Mouse (Mus musculus): Measurements from ENCODE around the gene Qk. TPM values are rescaled to one million over a fixed set of nuclear protein-coding genes. Genes with fewer than 3 reads are reported as not detected.

The Qk gene
- total RNA-seq, 1 experiment from 2014 or later: 80.2 TPM

DNA sequence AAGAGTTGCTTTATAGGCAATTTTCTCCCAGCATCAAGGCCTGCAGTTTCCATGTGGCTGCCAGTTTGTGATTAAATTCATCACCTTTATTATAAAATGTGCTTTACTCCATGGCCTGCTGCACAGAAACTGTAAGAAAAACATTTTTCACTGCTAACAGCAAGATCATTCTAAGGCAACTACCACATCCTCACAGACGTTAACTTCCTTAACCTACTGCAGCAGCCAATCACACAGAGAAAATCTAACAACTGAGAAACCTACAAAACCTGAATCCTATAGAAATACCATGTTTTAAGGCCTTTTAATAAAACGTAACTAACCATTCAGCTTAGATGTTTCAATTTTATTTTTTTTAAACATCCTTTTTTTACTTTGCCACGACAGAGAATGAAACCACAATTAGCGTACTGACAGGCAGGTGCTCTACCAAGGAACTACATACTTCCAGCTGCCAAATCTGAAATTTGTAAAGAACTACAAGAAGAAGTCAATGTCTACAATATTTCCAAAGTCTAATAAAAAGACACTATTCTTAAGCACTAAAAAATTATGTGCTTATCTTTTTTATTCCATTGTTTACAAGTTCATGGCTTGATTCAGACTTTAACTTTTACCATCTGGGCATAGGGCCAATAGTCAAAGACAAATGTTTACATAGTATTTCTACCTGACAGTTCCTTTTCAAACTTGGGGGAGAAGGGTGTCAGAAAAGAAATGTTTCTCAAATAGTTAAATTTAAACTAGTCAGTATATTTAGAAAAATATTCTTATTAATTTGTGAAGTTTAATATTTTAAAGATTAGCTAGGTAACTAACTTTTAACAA lies 18.5 kb downstream of the Qk start:
- ATAC-seq (replicated peaks in 1 of 2; ENCODE audit: insufficient read depth in 1 of 2, low FRiP score in 2 of 2, low TSS enrichment in 1 of 2, low read depth in 1 of 2, poor library complexity in 2 of 2, severe bottlenecking in 2 of 2): peak; percentile 45 to 53; a peak in 3 of 4 replicates

DNA sequence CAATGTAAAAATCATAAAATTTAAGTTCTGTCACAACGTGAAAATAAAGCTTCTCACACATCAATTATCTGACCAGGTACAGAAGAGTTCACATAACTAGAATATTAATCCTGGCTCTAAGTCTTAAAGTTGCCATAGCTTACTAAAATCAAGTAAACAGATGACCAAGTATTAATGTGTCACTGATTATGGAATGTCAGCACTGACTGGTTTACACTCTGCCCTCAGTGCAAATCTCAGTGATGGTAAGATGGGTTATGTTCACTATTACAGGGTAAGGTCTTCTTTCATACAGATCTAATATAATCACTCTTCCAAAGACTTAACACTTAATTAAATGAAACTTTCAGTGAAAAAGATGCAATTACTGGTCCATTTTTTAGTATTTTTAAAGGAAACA lies 20.3 kb downstream of the Qk start:
- no peak for ATAC-seq (replicated peaks in 1 of 2; ENCODE audit: insufficient read depth in 1 of 2, low FRiP score in 2 of 2, low TSS enrichment in 1 of 2, low read depth in 1 of 2, poor library complexity in 2 of 2, severe bottlenecking in 2 of 2)

DNA sequence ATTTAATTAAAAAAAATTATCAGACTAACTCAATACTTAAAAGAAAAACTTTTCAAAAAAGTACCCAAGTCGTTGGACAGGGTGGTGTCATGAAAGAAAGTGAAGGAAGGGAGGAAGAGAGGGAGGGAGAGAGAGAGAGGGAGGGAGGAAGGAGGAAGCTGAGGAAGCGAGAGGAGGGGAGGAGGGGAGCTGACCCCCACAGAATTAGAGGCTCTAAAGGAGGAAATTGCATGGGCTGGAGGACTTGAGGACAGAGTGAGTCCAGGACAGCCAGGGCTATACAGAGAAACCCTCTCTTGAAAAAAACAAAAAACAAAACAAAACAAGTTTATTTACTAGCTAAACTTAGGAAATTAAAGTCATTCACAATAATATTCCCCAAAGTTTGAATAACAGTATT lies 27.1 kb downstream of the Qk start:
- ATAC-seq (replicated peaks in 1 of 2; ENCODE audit: insufficient read depth in 1 of 2, low FRiP score in 2 of 2, low TSS enrichment in 1 of 2, low read depth in 1 of 2, poor library complexity in 2 of 2, severe bottlenecking in 2 of 2): no peak

DNA sequence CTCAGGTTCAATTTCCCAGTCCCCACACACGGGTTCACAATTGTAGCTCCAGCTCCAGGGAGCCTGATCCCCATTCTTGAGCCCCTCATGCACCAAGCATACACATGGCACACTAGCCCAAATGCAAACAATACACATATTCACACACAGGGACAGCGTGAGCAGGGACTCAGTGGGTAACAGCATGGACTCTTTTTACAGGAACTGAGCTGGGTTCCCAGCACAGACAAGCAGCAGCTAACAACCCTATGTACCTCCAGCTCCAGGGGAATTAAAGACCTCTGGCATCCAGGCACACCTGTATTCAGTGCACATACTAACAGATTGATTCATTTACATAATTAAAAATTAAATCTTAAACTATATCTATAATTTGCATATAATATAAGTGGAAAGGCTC lies 34.9 kb downstream of the Qk start:
- ATAC-seq (replicated peaks in 1 of 2; ENCODE audit: insufficient read depth in 1 of 2, low FRiP score in 2 of 2, low TSS enrichment in 1 of 2, low read depth in 1 of 2, poor library complexity in 2 of 2, severe bottlenecking in 2 of 2): no peak

DNA sequence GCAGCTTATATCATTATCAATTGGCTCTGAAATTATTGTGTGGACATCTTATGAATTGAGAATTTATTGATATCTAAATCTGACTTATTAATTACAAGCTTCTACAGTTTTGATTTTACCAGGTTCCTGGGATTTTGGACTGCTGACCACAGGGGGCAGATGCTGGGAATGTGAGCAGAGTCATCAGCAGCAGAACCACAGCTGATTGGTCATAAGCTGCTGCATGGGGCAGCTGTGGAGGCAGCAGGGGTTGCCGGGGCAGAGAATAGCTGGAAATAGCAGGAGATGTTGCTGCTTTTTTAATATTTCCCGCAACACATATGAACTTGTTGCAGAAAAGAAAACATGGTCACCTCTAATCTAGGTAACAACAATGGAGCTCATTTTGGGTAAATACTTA lies 40.1 kb downstream of the Qk start:
- ATAC-seq (replicated peaks in 1 of 2; ENCODE audit: insufficient read depth in 1 of 2, low FRiP score in 2 of 2, low TSS enrichment in 1 of 2, low read depth in 1 of 2, poor library complexity in 2 of 2, severe bottlenecking in 2 of 2): no peak

DNA sequence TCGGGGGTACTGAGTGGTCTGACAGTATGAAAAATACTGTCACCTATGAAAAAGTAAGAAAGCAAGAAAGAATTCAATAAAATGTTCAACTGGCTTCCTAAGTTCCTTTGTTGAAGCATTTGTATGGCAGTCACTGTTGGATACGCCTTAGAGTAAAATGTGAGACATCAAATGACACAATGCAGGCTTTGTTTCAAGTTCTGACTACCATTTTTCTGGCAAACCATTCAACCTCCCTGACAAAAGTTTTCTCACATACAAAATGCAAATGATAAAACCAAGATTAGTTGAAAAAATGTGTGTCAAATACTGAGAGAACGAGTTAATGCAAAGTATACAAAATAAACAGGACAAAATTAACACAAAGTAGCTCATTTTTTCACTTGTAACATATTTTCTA lies 50.1 kb downstream of the Qk start:
- no peak for ATAC-seq (replicated peaks in 1 of 2; ENCODE audit: insufficient read depth in 1 of 2, low FRiP score in 2 of 2, low TSS enrichment in 1 of 2, low read depth in 1 of 2, poor library complexity in 2 of 2, severe bottlenecking in 2 of 2)

DNA sequence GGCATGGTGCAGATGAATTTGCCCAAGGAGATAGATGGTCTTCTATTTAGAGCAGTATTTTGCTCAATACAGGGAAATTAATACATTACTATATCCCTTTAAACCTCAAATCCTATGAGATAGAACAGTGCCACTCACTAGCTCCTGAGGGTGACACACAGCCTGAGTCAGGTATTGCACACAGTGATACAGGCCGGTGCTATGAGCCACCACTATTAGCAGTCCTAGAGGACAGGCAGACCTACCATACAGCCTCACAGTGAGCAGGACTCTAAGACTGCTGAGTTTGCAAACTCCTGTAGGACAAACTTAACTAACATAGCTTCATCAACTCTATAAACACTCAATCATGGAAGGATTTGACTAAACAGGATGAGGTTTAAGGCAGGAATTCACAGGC lies 51.2 kb downstream of the Qk start:
- ATAC-seq (replicated peaks in 1 of 2; ENCODE audit: insufficient read depth in 1 of 2, low FRiP score in 2 of 2, low TSS enrichment in 1 of 2, low read depth in 1 of 2, poor library complexity in 2 of 2, severe bottlenecking in 2 of 2): no peak

DNA sequence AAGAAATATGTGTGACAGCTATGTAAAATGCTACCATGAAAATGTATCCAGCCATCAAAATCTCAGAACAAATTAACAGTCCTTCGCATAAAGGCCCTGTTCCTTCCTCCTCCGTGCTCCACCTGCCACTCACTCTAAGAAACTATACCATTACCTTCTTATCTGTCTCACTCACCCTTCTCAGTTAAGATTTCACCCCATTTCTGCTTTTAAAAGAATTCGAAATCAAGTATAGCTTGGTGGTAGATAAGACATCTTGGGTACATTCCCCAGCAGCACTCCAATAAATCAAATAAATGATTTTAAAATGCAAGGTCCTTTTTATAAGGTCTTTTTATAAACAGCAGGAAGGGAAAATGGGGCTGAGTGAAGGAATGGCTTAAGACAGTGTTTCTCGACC lies 53.4 kb downstream of the Qk start:
- ATAC-seq (replicated peaks in 1 of 2; ENCODE audit: insufficient read depth in 1 of 2, low FRiP score in 2 of 2, low TSS enrichment in 1 of 2, low read depth in 1 of 2, poor library complexity in 2 of 2, severe bottlenecking in 2 of 2): no peak

DNA sequence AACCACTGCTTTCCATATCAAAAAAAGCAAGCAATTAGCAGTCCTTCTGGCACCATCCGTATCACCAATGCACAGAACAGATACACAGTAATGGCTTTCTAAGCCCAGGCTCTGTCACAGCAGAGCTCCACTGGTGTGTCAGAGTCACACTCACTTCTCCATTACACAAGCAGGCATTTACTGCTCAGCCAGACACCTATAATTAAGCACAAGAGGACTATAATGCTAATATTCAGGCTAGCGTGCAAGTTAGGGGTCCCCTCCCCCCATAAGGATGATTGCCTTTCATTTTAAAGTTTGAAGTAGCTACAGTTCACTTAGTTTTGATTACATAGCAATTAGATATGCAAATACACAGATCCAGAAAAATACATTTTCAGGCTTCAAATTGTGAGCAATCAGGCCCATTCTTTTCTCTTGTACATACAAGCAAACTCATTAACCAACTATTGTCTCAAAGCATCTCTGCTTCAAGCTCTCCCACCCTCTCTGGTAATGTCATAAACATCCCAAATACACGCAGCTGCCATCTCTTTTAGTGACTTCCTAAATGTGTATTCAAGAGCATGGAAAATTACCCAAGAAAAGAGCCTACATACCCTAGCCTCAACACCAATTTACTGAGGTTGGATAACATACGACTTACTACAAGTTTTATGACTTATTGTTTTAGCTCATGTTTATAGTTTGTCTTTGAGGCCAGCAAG lies 68.2 kb downstream of the Qk start:
- ATAC-seq (replicated peaks in 1 of 2; ENCODE audit: insufficient read depth in 1 of 2, low FRiP score in 2 of 2, low TSS enrichment in 1 of 2, low read depth in 1 of 2, poor library complexity in 2 of 2, severe bottlenecking in 2 of 2): no peak

DNA sequence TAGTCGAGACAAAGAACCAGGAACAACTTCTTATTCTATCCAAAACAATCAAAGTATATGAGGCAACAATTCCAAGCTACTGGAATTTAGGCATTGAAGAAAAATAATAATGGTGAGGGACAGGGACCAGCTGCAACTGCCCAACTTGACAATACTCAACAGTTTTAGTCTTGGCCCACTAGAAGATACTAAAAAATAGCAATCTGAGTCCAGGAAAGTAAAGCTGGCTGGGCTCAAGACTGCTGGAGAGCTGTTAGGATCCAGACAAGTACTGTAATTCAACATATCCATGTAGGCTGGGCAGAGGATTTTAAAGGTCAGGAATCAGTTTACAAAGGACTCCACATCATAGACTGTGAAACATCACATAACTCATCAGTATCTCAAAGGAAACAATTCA lies 79.6 kb downstream of the Qk start:
- no peak for ATAC-seq (replicated peaks in 1 of 2; ENCODE audit: insufficient read depth in 1 of 2, low FRiP score in 2 of 2, low TSS enrichment in 1 of 2, low read depth in 1 of 2, poor library complexity in 2 of 2, severe bottlenecking in 2 of 2)

DNA sequence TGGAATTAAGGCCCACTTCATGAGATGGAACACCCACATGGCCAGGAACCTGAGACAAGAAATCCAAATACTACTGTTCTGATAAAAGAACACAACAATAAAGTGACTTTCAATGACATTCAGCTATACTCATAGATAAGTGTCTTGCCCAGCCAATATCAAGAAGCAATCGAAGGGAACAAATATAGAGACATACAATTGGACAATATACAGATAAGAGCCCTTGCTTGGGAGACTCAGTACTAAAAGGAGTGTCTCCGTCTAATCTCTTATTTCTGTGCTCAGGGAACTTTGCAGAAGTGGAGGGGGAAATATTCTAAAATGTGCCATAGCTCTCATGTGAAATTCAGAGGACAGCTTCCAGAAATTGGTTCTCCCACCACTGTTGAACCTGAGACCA lies 83.1 kb downstream of the Qk start:
- ATAC-seq (replicated peaks in 1 of 2; ENCODE audit: insufficient read depth in 1 of 2, low FRiP score in 2 of 2, low TSS enrichment in 1 of 2, low read depth in 1 of 2, poor library complexity in 2 of 2, severe bottlenecking in 2 of 2): no peak

DNA sequence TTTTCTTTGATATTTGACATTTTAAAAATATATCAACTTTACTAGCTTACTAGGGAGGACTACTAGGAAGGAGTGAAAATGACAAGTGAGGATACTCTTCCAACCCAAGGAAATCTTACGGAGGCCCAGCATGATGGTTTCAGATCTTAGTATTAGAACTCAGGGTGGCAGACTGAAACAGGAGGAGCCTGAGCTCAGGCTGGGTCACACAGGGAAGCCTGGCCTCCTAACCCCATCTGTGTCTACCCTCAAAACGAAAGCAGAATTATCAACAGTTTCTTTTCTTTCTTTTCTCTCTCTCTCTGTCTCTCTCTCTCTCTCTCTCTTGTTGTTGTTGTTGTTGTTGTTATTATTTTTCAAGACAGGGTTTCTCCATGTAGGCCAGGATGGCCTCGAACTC lies 87.2 kb downstream of the Qk start:
- ATAC-seq (replicated peaks in 1 of 2; ENCODE audit: insufficient read depth in 1 of 2, low FRiP score in 2 of 2, low TSS enrichment in 1 of 2, low read depth in 1 of 2, poor library complexity in 2 of 2, severe bottlenecking in 2 of 2): peak; percentile 62 to 80; a peak in 3 of 4 replicates

DNA sequence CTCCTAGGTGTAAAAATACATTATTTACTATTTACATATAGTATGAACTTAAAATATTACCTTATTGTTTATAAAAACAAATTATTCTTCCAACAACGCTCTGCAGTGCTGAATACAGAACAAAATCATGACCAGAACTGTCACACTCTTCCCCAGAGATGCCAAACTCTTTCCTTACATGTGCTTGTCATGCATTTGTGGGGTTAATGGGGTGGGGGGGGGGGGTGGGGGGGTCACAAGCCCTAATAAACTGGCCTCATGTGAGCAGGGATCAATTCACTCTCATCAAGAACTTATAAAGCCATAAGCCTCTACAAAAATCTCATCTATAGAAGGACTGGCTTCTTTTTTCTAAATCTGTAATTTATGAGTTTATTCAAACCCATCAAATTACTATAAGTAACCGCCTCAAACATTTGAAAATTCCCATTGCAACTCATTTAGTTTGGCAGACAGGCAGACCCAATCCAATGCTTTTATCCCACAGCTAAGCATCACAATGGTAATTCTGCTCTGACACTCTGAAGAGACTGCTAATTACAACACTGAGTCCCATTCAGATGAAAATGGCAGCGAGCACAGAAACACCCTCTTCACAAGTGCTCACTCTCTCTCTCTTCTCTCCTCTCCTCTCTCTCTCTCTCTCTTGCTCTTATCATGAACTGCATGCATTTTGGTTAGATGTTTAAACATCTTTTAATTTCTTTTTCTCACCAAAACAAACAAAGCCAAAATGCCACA lies 91.7 kb downstream of the Qk start:
- no peak for ATAC-seq (replicated peaks in 1 of 2; ENCODE audit: insufficient read depth in 1 of 2, low FRiP score in 2 of 2, low TSS enrichment in 1 of 2, low read depth in 1 of 2, poor library complexity in 2 of 2, severe bottlenecking in 2 of 2)

DNA sequence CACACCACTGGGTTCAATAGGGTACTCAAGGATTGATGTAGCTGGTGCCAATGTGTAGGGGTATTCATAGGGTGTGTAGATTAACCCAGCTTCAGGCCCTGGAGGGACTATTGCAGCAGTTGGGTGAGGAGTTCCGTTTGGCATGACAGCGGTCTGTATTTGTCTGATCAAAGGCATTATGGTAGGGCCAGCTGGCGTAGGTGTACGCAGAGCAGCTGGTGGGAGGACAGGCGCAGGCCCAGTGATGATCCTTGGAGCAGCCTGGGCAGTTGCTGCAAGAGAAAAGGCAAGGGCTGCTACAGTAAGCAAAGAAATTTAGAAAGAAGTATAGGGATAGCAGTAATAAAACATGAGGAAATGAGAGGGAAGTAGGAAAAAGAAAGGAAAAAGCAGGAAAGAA lies 103.5 kb downstream of the Qk start:
- ATAC-seq (replicated peaks in 1 of 2; ENCODE audit: insufficient read depth in 1 of 2, low FRiP score in 2 of 2, low TSS enrichment in 1 of 2, low read depth in 1 of 2, poor library complexity in 2 of 2, severe bottlenecking in 2 of 2): no peak

DNA sequence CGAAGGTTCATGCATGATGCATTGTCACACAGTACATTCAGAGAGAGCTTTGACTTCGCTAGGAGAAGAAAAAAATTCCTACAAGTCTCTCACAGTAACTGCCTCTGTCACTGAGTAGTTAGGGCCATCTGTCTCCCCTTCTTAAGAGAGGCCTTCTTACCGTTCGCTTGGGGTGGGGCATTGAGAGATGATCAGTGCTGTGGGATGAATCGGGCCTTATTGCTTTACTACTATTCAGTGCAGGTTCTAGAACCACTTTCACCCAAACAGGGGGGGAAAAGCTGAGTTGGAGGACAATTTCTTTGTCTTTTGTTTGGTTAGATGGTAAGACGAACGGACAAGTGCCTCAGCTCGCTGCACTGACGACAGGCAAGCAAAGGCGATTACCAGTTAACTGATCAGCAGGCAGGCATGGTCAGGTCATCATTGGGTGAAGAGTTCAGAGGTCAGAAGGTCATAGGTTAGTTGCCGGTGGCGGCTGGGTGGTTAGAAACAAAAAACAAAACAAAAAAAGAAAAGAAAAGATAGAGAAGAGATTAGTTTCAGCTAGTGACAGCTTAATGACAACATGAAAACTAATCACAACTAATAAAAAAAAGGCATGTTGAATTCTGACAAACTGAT lies 110.4 kb downstream of the Qk start:
- ATAC-seq (replicated peaks in 1 of 2; ENCODE audit: insufficient read depth in 1 of 2, low FRiP score in 2 of 2, low TSS enrichment in 1 of 2, low read depth in 1 of 2, poor library complexity in 2 of 2, severe bottlenecking in 2 of 2): no peak

DNA sequence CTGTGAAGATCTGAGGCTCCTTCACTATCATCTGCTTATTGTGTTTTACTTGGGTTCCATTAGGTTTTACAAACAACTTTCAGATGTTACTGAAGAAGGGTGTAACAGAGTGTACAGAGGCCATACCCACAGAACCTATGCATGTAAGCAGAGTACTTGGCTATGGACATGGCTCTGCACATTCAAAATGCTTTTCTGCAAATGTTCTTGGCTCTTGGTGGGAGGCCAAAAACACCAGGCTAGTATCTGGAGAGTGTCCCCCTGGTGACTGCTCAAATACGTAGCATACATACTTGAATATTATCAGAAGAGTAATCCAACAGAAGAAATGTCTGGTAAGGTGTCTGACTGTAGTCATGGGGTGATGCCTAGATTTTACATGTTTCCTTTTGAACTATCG lies 121.0 kb downstream of the Qk start:
- ATAC-seq (replicated peaks in 1 of 2; ENCODE audit: insufficient read depth in 1 of 2, low FRiP score in 2 of 2, low TSS enrichment in 1 of 2, low read depth in 1 of 2, poor library complexity in 2 of 2, severe bottlenecking in 2 of 2): no peak

DNA sequence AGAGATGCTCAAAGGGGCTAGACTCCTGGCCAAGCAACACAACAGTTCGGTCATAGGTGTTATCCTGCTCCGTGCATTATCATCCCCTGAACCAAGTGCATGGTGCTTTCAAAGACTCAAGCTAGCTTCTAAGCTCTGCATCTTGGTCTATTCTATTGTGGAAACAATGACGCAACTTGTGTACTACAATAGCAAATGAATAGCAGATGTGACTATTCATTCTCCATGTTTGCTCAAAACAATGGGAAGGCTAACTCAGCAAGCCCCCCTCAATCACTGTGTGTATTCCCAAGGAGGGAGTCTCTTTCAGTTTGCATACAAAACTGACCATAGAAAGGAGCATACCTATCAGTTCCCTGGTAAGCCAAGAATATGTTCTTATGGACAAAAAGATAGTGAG lies 121.4 kb downstream of the Qk start:
- no peak for ATAC-seq (replicated peaks in 1 of 2; ENCODE audit: insufficient read depth in 1 of 2, low FRiP score in 2 of 2, low TSS enrichment in 1 of 2, low read depth in 1 of 2, poor library complexity in 2 of 2, severe bottlenecking in 2 of 2)

DNA sequence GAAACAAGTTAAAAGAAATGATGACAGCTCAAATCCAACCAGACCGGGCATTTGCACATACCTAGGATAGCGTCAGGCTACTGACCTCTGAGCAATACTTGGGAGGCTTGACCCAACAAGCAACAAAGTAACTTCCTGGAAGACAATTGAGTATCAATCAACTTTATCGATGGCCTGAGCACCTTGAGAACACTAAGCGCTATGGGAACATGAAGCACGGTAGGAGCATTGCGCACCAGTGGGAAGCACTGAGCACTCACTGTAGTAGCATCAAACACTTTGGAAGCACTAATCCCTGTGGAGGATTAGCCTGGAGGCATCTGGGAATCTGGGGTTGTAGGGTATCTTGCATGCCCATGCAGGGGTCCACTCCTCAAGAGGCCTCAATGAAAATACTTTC lies 124.0 kb downstream of the Qk start:
- no peak for ATAC-seq (replicated peaks in 1 of 2; ENCODE audit: insufficient read depth in 1 of 2, low FRiP score in 2 of 2, low TSS enrichment in 1 of 2, low read depth in 1 of 2, poor library complexity in 2 of 2, severe bottlenecking in 2 of 2)
